Mouse (Mus musculus) layer of hippocampus, postnatal 25 days (tissue): Measurements from ENCODE around the gene Gcnt7. TPM values are rescaled to one million over a fixed set of nuclear protein-coding genes. Genes with fewer than 3 reads are reported as not detected.
A peak's percentile ranks its signal among the peaks of the same experiment; 100 is the strongest.

ENCODE experiments used
- DNase-seq, 2 experiments: peaks; one replicate each; pipeline ENCODE4 v3.0.0; 2022; ENCODE audit warnings: mixed read lengths in 2 of 2, low spot score in 1 of 2; ENCODE audit errors: extremely low spot score in 1 of 2
- total RNA-seq, 2 experiments: library from RNA; stranded (reverse); gene quantifications; 2 replicates each; pipeline ENCODE4 v1.2.3; 2021

Gcnt7 gene
- not detected for total RNA-seq

DNA sequence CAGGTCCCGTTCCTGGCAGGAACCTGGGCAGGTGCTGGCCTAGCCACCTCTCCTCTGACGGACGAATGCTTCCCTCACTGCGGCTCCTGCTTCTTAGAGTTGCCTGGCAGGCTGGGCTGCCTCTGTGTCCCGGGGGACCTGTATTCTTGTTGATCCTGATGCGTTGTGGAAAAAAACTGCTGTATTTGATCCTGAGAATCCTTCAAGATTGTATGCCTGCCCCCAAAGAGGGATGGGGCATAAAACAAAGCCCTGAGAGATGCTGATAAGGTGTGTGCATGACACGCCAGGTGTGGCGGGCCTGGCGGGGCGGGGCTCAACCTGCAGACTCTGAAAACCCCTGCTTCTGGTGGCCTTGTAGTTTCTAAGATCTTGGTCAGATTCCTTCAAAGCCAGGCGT, at the start of gene Gcnt7:
Gcnt7 (minus strand) TSS at position 101 of the 400 bp plus-strand sequence.
- no peak for DNase-seq

DNA sequence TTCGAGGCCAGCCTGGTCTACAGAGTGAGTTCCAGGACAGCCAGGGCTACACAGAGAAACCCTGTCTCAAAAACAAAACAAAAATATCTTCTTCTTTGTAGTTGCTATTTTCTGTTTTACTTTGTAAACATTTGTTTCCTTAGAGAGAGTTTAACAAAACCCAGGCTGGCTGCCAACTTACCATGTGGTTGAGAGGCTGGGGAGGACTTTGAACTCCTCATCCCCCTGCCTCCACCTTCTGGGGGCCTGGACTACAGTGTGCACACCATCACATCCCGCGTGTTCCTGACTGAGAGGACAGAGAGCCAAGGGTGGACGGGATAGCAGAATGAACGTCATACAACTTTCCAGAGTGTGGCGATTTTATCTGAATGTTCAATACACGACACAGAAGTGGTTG, 47.7 kb upstream of the Gcnt7 start:
- no peak for DNase-seq

DNA sequence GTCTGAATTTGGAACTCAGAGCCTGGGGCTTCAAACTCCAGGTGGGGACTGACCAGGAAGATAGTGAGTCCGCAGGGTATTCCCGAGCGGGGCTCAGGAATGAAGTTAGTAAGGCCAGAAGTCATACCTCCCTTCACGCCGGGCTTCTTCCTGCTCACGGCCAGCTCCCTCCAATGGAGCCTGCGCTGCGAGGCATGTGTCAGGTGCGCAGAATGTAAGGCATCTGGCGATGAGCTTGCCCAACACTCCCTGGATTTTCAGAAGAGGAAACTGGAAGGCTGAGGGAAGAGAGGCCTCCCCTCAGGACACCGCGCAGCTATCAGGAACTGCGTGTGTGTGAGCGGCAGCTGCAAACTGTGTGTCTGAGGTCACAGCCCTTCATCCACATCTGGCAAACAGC, 43.8 kb upstream of the Gcnt7 start:
- no peak for DNase-seq

DNA sequence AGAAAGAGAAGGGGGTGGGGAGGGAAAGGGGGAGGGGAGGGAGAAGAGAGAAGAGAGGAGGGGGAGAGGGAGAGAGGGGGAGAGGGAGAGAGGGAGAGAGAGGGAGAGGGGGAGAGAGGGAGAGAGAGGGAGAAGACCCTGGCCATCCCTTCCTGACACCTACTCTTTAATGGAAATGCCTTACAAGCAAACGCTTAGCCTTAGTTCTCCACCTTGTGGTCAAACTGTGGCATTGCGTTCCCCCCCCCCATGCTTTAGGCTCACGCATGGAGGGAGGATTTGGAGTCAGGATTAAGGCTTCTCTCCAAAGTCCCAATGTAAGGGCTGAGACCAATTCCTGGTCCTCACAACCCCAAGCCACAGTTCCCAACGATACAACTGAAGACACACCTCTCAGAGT, 42.9 kb upstream of the Gcnt7 start:
- DNase-seq = peak in 1 of 2 experiments; percentile 14

DNA sequence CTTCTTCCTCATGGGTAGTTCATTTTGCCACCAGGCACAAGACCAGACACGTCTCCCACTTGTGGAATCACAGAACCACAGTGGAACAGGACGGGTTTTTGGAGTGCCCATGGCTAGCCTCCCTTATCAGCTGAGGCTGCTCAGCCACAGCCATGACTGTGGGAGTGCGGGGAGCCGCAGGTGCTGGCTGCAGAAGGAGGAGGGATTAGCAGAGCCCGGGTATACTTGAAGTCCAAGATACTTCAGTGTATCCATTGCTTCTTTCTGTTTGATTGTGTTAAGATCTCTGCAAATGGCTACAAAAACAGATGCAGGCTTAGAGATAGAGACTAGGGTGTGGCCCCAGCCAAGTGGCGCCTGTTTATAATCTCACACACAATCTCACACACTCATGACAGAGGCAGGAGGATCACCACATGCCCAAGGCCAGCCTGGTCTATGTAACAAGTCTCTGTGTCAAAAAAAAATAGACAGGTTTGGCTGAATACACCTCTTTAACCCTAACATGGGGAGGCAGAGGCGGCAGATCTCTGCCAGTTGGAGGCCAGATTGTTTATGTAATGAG, 42.4 kb upstream of the Gcnt7 start:
- no peak for DNase-seq

DNA sequence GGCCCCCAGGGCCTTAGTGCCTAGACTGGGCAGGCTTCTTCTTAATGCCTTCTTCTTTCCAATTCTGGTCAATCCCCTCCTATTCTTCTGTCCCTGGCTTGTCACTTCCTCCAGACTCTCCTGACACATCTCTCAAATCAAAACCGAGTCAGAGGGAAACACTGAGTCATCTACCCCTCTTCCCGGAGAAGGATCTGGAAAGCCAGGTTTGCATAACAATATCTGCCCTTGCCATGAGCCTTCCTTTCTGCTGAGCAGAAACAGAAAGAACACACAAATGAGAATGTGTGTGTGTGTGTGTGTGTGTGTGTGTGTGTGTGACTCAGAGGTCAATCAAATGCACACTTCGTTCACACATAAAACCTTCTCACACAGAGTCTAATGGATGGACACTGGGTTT, 40.4 kb upstream of the Gcnt7 start:
- no peak for DNase-seq

DNA sequence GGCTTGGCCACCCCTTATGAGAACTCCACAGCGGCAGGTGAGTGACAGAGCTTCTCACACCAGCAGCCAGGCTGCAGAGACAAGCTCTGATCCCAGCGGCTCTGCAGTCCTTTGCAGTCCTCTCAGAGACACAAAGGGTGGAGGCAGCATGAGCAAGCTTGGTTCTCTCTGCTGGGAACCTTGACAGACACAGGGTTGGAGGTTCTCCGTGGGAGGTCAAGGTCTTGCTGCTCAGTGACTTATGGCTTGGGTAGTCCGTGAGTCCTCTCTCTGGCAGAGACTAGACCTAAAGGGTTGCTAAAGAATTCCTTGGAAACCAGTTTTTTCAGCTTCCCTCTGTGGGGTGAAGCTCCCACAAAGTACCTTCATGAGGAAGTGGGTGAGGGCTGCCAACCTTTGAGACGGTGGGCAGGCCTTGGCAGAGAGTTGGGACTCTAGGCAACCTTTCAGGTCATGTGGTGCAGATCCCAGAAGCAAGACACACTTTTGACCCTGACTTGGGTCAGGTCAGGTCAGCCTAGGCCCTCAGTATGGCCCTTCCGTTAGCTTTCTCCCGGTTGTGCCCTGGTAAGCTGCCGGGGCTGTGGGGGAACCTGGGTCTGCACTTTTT, 38.4 kb upstream of the Gcnt7 start:
- no peak for DNase-seq

DNA sequence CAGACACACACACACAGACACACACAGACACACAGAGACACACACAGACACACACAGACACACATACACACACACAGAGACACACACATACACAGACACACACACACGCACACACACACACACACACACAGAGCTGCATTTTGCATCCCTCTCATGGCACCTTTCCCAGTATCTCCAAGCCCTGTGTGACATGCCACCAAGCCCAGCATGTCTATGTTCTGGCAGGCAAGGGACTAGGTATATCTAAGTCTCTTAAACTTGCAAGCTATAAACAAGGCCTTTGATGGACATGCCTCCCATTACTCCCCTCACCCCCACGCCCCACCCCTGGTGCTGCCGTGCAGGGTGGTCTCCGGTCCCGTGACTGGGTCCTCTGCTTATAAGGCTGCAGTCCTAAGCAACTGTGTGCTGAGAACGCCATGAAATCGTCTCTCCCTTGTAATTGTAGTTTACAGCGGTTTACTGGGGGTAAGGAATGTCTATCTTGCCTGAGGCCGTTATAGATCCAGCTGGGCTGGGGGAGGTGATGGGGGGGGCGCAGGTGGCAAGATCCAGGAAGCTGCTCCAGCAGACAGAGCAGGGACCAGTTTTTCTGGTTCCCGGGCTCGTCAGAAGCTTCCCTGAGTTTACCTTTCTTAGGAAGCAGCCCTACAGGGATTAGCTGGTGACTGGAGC, 26.4 kb upstream of the Gcnt7 start:
- DNase-seq = no peak

DNA sequence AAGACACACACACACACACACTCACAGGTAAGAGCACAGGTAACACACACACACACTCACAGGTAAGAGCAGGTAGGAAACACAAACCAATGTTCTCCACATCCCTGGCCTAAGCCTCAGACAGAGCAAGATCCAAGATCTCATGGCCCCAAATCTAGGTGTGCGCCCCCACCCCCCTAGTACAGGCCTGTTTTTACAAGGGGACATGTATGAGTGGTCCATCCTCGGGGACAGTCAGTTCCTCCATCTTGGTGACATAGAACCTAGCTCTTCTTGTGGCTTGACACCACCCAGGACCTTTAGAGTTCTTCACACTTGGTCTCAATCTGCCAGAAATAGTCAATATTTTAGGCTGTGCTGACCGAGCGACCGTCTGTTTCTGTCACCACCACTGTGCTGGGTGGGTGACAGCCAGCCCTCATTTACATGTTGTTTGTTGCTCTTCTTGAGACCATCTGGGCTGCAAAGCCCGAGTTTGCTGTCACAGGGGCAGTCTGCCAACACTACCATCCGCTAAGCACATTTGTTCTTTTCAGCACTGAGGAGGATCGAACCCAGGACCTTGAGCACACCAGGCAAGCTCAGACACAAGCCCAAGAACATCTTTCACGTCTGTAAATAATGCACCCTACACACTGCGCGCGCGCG, 25.5 kb upstream of the Gcnt7 start:
- peak in 1 of 2 experiments; percentile 38 for DNase-seq

DNA sequence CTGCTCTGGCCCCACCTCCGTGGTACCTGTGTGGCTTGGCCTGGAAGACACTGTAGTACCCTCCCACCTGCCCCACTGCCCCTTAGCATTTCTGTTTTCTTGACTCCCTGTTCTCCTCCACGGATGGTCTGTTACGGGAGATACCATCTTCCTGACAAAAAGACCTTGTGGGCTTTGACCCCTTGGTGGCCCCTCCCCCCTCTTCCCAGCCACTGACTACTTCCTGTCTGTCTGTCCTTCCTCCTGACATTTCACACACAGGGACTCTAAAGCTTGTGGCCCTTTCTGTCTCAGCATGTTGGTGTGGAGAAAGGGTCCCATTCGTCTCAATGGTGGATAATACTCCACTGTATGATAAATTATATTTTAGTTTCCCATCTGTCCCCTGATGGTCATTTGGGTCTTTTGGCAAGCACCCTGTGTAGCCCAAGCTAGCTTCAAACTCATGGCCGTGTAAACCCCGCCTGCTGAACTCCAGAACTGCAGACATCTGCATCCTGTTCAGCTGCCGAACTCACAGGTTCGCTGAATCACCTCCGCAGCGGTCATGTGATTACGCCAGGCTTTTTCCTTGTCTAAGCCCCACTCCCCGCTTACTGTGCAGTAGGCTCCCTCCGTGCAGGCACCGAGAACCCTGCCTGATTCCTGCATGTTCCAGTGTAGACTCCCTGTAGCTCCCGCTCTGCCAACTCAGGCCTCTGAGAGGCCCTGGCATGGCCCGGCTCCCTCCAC, 23.4 kb upstream of the Gcnt7 start:
- no peak for DNase-seq

DNA sequence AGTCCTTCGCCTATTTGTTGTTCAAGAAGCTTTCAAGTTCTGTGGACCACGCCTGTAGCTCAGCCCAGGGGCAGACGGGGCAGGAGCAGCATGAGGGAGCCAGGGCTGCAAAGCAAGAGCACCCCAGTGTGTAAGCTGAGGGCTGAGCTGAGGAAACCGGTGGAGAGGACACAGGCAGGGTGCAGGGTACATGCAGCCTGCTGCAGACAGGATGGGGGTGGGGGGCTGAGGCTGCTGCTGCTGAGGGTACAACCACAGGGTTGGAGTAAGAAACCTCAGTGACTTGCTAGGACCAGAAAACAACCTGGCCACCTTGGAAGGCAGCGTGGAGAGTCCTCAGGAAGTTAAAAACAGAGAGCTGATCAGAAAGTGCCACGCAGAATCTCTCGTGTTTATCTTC, 21.9 kb upstream of the Gcnt7 start:
- no peak for DNase-seq

DNA sequence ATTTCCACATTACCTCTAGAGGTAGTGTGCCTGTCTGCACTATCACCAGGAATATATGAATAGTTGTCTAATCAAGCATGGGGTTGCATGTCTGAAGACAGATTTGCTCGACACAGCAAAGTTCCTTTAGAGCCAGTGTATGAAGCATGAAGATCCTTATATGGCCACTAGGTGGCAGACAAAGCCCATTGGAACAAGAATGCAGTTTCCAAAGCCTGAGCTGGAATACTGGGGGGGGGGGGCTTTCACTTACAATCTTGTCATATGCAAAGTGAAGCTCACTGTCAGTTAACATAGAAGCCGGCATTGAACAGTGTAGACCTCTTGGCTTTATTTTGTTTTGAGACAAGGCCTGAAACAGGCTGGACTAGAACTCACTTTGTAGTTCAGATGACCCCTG, 19.5 kb upstream of the Gcnt7 start:
- peak in 1 of 2 experiments; percentile 43 for DNase-seq

DNA sequence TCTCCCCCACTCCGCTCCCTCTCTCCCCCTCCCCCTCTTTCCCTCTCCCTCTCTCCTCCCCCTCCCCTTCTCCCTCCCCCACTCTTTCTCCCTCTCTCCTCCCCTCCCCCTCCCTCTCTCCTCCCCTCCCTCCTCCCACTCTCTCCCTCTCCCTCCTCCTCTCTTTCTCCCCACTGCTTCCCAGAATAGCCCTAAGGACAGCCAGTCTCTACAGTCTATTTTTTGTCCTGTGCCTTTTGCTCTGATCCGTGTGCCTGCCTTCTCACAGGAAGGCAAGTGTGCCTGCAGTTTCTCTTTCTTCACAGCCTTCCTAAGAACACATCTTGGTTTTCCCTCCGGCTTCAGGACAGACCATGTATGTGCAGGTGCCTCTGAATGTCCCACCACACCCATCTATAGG, 19.0 kb upstream of the Gcnt7 start:
- DNase-seq = no peak

DNA sequence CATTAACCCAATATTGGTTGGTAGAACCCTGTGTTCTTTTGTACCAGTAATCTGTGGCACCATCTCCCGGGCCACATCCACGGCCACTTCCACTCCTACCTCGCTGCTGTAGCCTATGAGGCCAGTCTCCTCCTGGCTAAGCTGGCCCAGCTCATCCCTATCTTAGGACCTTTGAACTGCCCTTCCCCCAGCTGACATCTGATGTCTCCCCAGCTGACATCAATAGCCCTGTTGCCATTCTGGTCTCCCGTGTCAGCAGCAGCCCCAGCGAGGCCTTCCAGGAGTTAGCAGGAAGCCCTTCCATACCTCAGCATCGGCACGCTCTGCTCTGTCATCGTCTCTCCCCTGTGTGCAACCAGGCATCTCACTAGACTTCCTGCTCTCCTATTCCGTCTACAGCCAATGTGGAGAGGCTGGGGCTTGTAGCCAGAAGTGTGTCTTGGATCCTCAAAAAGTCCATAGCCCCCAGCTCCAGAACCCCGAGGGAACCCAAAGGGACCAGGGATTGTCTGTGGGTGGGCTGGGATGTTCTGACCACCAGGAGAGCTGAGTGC, 18.4 kb upstream of the Gcnt7 start:
- DNase-seq = no peak

DNA sequence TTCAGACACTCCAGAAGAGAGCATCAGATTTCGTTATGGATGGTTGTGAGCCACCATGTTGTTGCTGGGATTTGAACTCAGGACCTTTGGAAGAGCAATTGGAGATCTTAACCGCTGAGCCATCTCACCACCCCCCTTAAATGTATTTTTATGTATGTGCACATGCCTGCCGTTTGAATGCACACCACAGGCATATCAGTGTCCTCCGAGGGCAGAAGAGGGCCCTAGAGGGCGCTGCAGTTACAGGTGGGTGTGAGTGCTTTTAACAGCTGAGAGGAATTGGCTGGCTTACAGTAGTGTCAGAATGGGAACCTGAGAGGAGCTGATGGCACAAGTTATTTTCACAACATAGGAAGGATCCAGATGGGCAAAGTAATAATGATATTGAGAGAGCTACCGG, 16.6 kb upstream of the Gcnt7 start:
- no peak for DNase-seq

DNA sequence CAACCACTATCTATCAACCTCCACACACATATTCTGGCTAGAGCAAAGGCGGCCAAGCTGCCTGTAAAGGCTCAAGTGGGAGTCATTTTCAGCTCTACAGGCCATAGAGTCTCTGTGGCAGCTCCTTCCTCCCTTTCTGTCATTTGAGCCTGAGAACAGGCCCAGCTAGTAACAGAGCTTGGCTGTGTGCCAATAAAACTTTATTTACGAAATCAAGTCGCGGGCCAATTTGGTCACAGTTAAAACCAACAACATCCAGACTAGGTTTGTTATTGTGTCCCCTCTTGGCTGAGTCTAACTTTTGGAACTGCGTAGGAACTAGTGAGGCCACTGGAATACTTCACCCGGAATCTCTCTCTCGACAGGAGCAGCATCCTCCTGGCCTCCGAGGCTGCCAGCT, 15.2 kb upstream of the Gcnt7 start:
- DNase-seq = no peak

DNA sequence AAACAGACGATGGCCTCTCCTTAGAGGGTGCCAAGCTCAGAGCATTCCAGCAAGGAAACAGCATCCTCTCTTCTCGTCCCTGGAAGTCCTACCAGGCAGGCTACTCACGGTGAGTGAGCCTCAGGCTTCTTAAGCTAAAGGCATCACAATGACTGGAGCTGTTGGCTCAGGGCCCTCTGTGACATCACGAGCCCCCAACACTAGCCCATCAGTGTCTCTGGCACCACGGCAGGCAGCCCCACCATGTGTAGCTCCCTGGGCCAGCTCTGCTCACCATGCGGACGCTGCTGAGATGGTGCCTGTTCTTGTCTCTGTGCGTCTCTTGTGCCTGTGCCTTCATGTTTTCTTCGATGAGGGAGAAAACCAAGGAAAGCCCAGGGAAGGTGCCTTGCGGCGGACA, 13.9 kb upstream of the Gcnt7 start, which contains the start of gene Fam209:
Fam209 (plus strand) TSS at position 203 of the 400 bp plus-strand sequence.
- no peak for DNase-seq

DNA sequence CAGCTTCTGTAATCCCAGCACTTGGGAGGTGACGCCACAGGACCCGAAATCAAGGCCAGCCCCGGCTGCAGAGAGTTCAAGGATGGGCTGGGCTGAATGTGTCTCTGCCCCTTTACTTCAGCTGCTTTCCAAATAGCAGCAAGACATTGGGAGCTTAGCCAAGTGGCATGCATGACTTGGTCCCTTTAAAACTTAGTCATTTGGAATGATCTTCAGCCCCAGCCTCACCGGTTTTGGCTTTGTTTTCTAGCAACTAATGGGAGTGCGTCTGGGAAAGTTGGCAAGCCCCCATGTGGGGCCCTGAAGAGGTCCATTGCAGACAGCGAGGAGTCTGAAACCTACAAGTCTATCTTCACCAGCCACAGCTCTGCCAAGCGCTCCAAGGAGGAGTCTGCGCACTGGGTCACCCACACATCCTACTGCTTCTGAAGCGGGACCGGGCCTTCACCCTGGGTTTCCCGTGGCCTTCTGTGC, 10.0 kb upstream of the Gcnt7 start:
- no peak for DNase-seq

DNA sequence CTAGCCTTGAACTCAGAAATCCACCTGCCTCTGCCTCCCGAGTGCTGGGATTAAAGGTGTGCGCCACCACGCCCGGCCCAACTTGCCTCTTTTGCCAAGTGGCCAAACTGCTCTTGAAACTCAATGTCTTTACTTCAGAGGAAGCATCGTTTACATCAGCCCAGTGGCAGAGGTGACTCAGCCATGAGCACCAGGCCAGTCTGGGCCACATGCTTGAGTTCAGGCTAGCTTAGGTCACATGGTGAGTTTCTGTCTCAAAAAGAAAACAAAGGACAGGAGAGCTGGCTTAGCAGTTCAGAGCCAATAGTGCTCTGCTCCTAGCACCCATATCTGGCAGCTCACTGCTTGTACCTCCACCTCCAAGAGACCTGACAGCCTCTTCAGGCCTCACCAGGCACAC, 8.8 kb upstream of the Gcnt7 start:
- no peak for DNase-seq

DNA sequence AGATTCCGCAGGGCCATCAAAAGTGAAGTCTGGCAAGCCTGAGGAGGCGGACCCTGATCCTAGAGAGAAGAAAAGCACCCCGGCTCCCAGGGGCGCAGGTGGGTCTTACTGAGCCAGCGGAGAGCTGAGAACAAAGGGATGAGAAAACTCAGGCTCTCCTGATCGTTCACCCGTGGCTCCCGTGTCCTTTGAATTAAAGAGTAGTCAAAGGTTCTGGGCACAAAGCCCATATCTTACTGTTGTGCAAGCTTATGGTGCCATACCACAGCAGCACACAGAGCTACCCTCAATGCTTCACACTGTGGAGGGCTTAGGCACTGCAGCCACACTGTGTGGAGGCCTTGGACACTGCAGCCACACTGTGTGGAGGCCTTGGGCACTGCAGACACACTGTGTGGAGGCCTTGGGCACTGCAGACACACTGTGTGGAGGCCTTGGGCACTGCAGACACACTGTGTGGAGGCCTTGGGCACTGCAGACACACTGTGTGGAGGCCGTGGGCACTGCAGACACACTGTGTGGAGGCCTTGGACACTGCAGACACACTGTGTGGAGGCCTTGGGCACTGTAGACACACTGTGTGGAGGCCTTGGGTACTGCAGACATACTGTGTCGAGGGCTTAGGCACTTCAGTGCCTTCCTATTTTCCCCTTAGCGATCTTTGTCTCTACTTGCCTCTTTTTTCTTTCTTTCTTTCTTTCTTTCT, 8.2 kb upstream of the Gcnt7 start:
- no peak for DNase-seq
